Mouse (Mus musculus): ENCODE results near the gene Insig1. TPM values are rescaled to one million over a fixed set of nuclear protein-coding genes. Genes with fewer than 3 reads are reported as not detected.

Gene Insig1
- total RNA-seq, 2 experiments from 2014 or later, result 11.8 to 12.2 TPM

DNA sequence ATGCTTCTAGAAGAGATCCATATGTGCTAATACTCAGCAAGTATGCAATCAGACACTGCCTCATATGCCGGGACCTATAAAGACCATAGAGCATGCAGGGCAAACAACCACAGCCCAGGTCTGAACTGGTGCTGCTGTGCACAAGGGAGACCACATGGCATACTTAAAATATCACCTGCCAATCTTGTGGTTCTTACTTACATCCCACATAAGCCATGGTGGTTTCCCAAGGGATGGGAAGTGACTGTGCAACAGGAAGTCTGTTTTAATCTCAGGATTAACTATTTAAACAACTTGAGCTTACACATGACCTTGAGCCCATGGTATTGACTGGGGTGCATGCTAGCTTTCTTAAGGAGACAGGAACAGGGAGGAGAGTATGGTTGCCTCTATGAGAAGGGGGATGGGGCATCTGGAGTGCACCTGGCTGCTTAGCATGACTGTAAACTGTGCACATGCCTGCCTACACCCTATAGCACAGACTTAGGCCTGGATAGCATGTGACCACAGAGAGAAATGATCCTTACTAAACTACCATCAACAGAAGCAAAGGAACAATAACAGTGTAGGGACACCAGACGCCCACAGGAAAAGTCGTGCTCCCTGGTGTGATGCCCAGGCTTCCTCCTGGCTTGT, 7.1 kb upstream of the Insig1 start:
- DNase-seq, result no peak

DNA sequence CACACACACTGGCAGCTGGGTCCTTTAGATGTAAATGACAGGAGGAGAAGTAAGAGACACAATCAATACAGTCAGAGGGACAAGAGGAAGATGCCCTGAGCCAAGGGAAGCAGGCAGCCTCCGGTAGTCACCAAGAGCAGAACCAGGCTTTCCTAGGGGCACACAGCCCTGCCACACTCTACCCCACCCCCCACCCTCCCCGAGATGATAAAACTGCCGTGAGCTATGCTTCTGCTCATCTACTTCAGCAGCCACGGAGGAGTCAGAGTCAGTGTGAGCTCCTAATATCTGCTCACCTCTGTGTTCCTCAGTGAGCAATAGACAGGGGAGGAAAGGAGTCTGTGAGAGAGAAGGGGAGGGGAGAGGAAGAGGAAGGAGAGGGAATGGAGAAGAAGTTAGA, 5.9 kb upstream of the Insig1 start:
- DNase-seq, result no peak

DNA sequence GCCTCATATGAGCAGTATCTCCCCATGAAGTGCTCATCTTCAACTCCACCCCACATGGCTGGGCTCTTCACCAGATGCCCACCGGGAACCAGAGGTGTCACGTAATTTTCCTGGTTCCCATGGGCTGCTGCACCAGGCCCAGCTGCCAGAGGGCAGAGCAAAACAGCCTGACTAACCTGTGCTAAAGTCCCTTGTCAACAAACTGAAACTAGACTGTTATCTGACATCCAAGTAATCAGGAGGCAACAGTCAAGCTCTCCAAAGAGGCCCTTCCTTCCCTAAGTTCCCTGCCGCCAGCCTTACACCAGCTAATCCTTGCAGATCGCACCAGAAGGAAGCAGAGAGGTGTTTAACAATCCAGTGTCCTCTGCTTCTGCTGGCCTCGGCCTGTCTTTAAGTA, 4.9 kb upstream of the Insig1 start:
- no peak for DNase-seq

DNA sequence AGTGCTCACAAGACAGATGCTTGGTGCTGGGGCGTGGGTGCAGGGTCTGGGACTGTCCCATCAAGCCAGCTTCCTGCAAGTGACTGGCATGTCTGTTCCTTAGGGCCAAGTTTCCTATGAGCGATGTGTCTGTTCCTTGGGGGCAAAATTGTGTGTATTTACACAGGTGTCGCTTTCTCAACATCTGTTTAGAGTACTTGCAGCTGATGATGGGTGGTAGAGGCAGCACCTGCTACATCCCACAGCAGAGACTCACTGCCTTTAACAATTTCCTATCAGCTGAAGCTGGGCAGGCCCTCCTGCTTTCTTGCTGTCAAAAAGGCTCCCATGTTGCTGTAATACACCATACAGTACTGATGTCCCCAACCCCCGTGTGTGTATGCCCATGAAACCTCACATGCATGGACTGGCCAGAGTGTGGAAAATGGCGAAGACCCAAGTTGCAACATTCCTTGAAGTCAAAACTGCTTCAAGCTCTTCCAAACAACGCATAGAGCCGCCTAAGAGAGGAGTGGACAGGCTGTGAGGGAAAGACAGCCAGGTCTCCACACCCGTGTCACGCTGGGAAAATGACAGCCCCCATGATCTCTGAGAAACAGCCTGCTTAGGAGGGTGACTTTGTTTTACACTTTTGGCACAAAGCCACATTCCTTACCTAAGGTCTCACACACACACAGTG, 875 bp upstream of the Insig1 start:
- no peak for DNase-seq

DNA sequence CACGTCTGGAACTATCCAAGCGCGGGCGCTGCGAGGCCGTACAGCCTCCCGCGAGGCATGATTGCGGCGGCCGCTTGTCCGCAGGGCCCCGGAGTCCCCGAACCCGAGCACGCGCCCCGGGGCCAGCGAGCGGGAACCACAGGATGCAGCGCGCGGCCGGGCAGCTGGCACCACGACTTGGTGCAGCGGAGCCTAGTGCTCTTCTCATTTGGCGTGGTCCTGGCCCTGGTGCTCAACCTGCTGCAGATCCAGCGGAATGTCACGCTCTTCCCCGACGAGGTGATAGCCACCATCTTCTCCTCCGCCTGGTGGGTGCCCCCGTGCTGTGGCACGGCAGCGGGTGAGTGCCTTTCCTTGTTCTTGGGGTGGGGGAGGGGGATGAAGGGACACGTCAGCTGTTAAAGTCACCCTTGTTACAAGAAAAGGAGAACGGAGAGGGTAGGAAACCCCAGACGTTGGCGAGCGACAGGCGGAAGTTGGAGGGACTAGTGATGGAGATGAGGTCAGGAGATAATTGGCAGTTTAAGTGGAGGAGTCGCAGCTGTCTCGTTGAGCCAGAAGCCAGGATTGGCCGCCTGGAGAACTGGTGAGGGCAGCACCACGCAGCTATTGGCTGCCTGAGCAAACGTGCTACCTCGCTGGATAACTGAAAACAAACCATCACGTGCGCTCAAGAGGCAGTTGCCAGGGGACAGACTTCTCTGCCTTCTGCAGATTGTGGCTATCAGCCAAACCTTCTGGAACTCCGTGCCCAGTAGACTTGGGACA, 477 bp downstream of the Insig1 start:
- DNase-seq, result peak; percentile 83

DNA sequence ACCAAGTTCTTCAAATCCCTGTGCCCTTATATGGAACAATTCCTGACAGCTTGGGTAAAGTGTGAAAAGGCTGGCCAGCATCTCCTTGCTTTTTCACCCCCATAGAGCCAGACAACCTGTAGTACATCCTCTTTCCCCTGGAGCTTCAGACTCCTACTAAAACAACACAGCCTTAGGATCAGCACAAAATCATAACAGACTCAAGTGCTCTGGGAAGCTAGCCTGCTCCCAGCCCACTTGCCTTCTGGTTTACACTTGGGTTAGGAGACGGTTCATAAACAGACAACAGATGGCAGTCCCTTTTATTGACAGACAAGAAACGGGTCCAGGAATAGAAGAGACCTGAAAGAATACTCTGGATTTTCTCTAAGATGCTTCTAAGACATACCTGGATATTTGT, 8.3 kb downstream of the Insig1 start:
- no peak for DNase-seq

DNA sequence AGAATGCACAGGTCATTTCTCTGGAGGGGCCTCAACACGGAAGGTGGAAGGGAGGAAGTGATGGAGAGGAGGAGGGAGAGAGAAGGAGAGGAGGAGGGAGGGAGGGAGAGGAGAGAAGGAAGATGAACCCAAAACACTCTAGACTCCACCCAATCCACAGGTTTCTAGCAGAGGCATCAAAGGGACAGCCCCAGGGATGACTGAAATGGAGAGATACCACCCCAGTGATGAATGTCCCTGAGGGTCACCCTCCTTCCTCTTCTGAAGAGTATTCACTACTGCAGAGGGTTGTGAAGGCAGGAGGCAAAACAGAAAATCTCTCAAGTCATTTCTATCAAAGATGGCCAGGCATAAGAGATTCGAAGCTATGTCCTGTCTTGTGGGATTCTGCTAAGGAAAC, 10.0 kb downstream of the Insig1 start:
- no peak for DNase-seq

DNA sequence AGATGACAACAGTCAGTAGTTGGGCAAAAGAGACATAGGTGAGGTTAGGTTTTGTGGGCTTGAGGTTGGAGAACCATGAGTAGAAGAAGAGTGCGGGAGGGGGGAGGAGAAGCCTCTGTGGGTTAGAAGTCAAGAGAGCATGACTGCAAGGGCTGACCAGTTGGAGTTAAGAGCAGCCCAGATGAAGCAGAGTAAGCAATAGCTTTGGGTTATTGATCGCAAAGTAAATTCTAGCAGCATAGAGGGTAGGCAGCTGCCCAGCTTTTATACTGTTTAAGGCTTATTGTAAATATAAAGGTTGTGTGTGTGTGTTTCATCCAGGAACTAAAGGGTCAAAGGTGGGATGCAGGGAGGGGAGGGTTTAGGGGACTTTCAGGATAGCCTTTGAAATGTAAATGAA, 10.7 kb downstream of the Insig1 start:
- DNase-seq, result no peak

DNA sequence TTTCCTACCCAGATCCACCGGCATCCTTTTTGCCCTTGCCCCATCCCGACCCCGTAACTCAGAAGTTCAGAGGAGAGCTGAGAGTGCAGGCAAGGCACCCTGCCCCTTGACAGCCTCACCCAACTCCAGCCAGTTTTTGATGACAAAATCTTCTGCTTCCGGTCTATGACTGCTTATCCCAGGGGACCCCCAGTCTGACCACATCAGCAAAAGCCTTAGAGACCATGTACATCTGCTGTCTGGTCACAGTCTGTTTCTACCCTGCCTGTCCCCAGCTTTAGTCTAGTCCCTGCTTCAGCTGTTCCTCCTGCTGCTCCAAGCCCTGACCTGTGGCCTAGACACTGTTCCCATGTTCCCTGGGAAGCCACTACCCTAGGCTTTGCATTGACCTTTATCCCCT, 11.1 kb downstream of the Insig1 start:
- DNase-seq, result no peak

DNA sequence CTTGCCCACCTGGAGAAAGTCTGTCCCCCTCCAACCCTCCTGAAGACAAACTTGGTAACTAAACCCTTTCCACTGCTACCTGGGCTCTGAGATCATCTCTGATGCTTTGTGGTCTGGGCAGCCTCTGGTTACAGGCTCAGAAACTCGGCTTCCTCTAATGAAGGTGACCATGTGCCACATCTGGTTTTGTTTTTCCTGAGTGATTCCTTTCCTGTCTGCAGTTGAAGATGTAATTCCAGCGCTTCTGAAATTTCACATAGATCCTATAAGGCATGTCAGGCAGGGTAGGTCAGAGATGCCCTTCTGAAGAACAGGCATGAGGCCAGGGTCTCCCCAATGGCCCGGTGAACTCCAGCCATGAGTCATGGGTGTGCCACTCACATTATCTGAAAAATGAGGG, 11.6 kb downstream of the Insig1 start:
- no peak for DNase-seq

DNA sequence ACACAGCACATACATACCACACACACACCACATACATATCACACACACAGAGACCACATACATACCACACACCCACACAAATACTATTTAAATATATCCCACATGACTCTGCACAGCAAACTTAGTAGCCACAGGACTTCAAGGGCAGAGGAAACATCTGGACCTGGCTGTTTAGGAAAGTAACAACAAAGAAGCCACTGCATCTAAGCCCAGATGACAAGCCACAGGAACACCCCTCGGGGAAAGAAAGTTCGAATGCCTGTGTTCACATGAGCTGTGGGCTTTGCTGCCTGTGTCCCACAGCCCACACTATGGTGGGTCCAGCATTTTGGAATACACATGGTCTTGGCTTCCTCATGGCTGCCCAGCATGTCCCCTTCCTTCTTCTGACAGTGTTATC, 13.6 kb downstream of the Insig1 start:
- DNase-seq, result no peak

DNA sequence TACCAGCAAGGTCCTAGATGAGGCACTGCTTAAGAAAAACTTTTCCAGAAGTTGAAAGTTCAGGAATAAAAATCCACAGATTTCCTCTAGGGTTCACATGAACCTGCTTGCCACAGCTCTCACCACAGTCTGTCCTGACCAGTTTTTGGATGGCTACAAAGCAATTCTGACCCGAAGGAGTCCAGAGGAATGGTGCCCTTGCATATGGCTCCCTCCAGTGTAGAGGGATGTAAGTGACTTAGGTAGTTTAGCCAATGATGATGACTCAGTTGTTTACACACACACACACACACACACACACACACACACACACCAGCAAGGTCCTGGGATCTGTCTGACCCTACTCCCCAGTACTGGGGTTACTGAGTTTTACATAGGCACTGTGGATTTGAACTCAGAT, 19.4 kb downstream of the Insig1 start:
- DNase-seq, result no peak

DNA sequence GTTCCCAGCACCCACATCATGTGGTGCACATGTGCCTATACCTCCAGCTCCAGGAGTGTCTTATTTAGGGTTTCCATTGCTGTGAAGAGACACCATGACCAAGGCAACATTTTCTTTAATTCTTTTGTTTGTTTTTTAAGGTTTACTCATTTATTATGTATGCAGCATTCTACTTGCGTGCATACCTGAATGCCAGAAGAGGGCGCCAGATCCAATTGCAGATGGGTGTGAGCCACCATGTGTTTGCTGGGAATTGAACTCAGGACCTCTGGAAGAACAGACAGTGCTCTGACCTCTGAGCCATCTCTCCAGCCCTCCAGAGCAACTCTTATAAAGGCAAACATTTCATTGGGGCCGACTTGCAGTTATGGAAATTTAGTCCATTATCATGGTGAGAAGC, 21.2 kb downstream of the Insig1 start:
- DNase-seq, result no peak

DNA sequence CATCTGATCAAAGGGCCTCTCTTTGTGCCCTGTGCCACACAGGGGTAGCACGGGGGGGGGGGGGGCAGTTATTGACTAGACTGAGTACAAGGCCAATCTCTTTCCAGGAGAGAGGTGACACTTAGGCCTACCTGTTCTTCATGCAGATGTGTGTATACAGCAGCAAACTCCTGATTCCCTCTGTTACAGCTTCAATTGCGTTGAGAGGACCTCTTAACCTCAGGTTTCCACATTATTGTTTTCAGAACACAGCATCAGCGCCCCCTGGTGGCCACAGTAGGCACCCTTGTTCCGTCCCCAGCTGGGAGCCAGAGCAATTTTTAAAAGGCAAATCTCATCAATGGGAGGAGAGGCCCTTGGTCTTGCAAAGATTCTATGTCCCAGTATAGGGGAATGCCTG, 22.7 kb downstream of the Insig1 start:
- DNase-seq, result peak; percentile 26

DNA sequence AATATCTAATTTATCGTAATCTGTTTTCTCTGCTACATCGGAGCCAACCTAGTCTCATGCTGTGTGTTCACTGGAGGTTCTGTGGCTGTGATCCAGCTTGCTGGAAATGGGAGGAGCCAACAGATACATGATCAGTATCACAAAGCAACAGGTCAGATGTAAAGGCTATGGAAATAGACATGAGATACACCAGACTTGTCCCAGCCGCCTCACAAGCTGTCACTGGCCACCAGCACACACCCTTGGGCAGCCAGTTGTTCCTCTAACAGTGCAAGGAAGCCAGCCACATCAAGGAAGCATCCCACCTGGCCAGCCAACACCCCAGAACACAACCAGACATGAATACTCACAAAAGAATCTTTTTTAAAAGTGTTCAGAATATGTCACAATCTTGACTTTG, 23.2 kb downstream of the Insig1 start:
- DNase-seq, result no peak

DNA sequence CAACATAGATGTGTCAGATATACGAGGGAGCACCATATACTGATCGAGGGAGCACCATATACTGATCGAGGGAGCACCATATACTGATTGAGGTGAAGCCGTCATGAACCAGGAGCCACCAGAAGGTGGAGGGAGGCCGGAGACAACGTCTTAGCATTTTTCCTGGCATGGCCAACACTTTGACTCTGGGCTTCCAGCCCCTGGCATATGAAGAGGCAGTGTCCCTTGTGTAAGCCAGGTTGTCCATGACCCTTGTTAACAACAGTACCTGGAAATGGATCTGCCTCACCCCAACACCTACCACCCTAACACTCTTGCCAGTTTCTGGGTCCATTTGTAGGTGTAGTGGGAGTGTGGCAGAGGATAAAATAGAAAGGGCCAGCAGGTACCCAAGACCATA, 23.7 kb downstream of the Insig1 start:
- DNase-seq, result no peak

DNA sequence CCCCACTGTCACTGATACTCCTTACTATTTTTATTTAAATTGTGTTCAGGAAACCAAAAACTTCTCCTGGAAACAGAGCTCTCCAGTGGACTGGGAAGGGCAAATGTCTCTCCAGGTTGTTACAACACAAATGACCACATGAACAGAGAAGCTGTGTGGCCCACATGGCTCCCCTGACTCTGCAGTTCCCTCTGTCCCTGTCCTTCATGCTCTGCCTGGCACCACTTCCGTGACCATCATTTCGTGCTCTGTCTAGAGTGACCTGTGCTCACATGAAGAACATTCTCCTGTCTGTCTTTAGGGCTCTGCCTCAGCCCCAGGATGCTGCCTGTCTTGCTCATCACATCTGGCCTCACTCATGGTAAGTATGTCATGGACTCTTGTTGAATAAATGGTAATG, 24.5 kb downstream of the Insig1 start:
- DNase-seq, result no peak

DNA sequence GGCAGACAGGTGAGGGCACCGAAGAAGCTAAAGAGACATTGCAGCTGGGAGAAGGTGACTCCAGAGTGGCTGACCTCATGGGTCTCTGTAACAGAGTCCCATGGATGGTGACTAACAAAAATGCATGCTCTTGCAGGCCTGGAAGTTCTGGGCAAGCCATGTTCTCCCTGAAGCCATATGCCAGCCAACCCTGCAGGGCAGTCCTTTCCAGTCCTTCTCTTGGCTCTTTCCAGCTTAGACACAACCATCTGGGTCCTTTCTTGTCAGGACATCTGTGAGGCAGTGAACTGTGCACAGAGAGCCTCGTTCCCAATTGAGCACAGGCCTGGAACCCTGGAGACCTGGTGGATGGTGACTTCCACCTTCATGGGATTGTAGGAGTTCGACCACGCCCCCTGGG, 35.8 kb downstream of the Insig1 start:
- DNase-seq, result no peak

DNA sequence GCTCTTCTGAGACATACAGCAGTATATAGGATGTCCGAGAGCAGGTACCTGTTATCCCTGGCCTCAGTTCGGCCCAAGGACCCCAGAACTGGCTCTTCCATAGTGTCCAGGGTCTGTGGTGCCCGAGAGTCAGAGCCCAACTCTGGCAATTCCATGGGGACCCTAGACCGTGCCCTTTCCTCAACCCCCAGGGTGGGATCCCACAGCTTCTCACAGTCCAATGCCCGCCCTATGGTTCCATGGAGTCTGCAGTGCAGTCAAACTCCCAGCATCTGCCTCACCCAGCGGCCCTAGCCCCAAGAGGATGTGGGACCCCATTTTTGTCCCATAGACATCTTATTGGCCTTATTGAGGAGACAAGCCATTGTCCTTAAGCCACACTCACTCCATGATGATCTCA, 36.8 kb downstream of the Insig1 start:
- no peak for DNase-seq

DNA sequence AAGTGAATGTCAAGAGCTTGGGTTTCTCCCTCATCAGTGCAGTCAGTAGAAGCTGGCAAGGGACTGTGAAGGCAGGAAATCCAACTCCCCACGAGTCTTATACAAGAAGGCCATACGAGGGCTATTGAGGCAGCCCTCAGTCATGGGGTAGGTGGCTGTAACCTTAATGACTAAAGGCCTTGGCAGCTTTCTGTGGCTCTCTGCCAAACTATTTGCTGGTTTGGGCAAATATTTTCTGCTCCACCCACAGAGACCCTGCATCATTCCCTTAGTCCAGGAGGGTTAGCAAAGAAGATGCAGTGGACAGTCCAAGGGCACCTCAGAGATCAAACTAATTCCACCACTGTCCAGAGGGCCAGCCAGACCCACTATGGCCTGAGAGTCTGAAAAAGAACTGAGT, 39.7 kb downstream of the Insig1 start:
- DNase-seq, result no peak

DNA sequence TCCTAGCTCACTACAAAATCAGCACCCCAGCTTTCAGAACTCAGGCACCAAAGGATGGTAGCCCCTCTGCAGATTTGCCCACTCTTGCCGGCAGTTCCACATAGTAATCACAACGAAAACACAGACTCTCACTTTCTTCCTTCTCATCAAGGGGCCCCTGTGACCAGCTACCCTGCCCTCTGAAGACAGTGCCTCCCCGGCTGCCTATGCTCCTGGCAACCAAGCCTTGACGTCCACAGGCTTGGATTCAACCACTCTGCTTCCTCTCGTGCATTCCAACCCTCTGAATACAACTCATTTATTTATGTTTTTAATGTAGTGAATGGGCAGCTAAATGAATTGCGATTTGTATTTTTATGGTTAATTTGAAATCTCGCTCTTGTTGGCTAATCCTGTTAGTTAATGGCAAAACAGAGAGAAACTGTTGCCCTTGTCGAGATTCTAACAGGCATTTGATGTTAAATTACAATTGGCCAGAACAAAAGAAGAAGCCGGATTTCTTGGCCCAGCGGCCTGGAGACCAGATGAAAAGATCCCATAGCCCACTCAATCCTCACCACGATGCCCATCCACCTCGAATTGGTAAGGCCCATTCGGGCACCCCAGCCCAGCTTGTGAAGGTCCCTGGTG, 46.2 kb downstream of the Insig1 start:
- no peak for DNase-seq

DNA sequence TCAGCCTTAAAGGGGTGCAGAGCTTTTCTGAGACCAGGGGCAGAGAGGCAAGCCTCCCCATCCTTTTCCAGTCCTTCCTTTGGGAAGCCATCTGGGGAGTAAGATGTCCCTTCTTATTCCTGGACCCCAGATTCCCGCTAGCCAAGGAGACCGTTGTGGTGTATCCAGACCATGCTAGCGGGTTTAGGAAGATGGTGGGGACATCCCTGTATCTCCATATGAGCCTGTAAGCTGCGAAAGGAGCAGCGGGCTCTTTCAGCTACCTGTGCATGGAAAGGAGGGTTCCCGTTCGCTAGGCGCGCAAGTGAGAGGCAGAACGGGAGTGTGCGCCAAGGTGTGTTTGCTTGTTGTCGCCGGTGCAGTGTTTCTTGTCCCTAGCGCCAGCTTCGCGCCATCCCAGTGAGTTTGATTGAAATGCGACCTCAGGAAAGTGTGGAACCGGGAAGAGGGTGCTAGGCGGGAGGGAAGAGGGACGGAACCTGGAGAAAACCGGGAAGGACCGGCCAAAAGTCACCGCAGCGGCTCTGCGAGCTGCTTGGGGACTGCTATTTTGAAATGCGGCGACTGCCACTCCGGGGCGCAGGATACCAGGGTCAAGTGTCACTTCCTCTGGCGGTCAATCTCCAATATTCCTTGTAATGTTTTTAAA, 46.8 kb downstream of the Insig1 start:
- no peak for DNase-seq

DNA sequence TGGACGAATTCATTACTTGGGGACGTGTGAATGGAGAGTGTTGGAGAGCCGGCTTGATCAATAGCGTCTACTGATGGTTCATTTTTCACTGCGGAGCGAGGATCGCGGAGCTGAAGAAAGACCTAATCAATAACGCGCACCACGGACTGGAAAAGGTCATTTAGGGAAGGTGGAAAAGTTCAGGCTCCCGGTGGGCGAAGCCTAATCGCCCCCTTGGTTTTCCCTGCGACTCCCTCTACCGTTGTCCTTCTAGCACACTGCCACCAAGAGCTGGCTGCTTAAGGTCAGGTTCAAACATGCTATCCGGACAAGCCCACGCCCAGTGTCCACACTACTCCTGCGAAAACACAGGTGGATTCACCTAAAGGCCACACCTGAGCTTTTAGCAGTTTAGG, 47.4 kb downstream of the Insig1 start:
- DNase-seq, result no peak
